30 mouse cellular contexts compared by ENCODE assay signal in genomic region chr16:33700584-33700983, GRCm38 (mm10). TPM values are rescaled to one million over a fixed set of nuclear protein-coding genes. Genes with fewer than 3 reads are reported as not detected.
DNase-seq lines count a peak whose midpoint lies in the region; ATAC-seq and TF ChIP-seq lines count a peak whose summit lies in the region.
"Had no signal": no experiment of that assay in that cellular context is flagged by ENCODE, and none has a peak within 500 bp of the region (broad histone marks: within the 10 kb centered on the region; RNA-seq: fewer than 3 reads in every experiment).

No protein-coding gene starts in this region.

- no peak for DNase-seq in embryonic facial prominence, embryonic 10.5 days (ENCODE audit: low spot score)
- DNase-seq in heart, adult 2 months, result no peak
- no peak for DNase-seq in heart, postnatal 10 days
- no peak for DNase-seq in cerebellum, adult 11-12 months
- DNase-seq: adrenal gland, postnatal 14 days; cerebellum, adult 18-20 months; cerebellum, postnatal 14 days; gastrocnemius, postnatal 14 days; heart, postnatal 36 days; kidney, adult 8-10 months; kidney, postnatal 4 days; left cerebral cortex, postnatal 4 days; liver, postnatal 0 days; lung, postnatal 4 days; right cerebral cortex, postnatal 14 days had no signal

- H3K27me3 ChIP-seq in embryonic facial prominence, embryonic 12.5 days, result no peaks in the 10 kb centered on the region
- no peaks in the 10 kb centered on the region for H3K27me3 ChIP-seq in embryonic facial prominence, embryonic 10.5 days (replicated peaks; ENCODE audit: low read depth, poor library complexity, severe bottlenecking)
- H3K27me3 ChIP-seq in heart, adult 2 months (ENCODE audit: control insufficient read depth, insufficient read depth, low read length), result no peaks in the 10 kb centered on the region
- H3K27me3 ChIP-seq in midbrain, embryonic 12.5 days, result no peaks in the 10 kb centered on the region
- no peaks in the 10 kb centered on the region for H3K27me3 ChIP-seq in midbrain, embryonic 15.5 days (replicated peaks)
- H3K27me3 ChIP-seq in neural tube, embryonic 15.5 days (replicated peaks), result no peaks in the 10 kb centered on the region
- H3K27me3 ChIP-seq: forebrain, embryonic 15.5 days; heart, embryonic 15.5 days; hindbrain, embryonic 13.5 days; liver, embryonic 12.5 days; neural tube, embryonic 12.5 days had no signal

- no peak overlapping the region for H3K9ac ChIP-seq in embryonic facial prominence, embryonic 12.5 days
- no peak overlapping the region for H3K9ac ChIP-seq in heart, adult 2 months (ENCODE audit: low read depth, low read length)
- no peak overlapping the region for H3K9ac ChIP-seq in midbrain, embryonic 12.5 days (replicated peaks)
- no peak overlapping the region for H3K9ac ChIP-seq in midbrain, embryonic 15.5 days
- H3K9ac ChIP-seq in neural tube, embryonic 15.5 days (replicated peaks), result no peak overlapping the region
- H3K9ac ChIP-seq: forebrain, embryonic 15.5 days; heart, embryonic 15.5 days; hindbrain, embryonic 13.5 days; liver, embryonic 12.5 days; liver, postnatal 0 days; neural tube, embryonic 12.5 days had no signal

- H3K79me2 ChIP-seq in heart, adult 2 months (replicated peaks; ENCODE audit: control insufficient read depth, insufficient read depth, low read length), result peaks cover 9% of the 10 kb centered on the region

- TF ChIP-seq CTCF in heart, adult 2 months (IDR thresholded peaks at IDR 0.05), result no peak

- no peaks in the 10 kb centered on the region for H3K36me3 ChIP-seq in embryonic facial prominence, embryonic 12.5 days
- 0 out of 2 replicates have a peak, but pooled peaks cover 3% of the 10 kb centered on the region for H3K36me3 ChIP-seq in embryonic facial prominence, embryonic 10.5 days (replicated peaks)
- H3K36me3 ChIP-seq in heart, adult 2 months (ENCODE audit: control insufficient read depth, insufficient read depth, low read length), result peaks cover 50% of the 10 kb centered on the region
- H3K36me3 ChIP-seq in midbrain, embryonic 12.5 days, result 0 out of 2 replicates have a peak, but pooled peaks cover 3% of the 10 kb centered on the region
- H3K36me3 ChIP-seq in midbrain, embryonic 15.5 days (replicated peaks), result no peaks in the 10 kb centered on the region
- no peaks in the 10 kb centered on the region for H3K36me3 ChIP-seq in neural tube, embryonic 15.5 days
- H3K36me3 ChIP-seq: forebrain, embryonic 15.5 days; heart, embryonic 15.5 days; hindbrain, embryonic 13.5 days; liver, embryonic 12.5 days; neural tube, embryonic 12.5 days had no signal

- H3K9me3 ChIP-seq in embryonic facial prominence, embryonic 12.5 days, result no peaks in the 10 kb centered on the region
- H3K9me3 ChIP-seq in embryonic facial prominence, embryonic 10.5 days, result no peaks in the 10 kb centered on the region
- H3K9me3 ChIP-seq in midbrain, embryonic 12.5 days, result no peaks in the 10 kb centered on the region
- H3K9me3 ChIP-seq in midbrain, embryonic 15.5 days, result no peaks in the 10 kb centered on the region
- no peaks in the 10 kb centered on the region for H3K9me3 ChIP-seq in neural tube, embryonic 15.5 days (replicated peaks)
- H3K9me3 ChIP-seq: forebrain, embryonic 15.5 days; G1E; heart, embryonic 10.5 days; heart, embryonic 15.5 days; hindbrain, embryonic 13.5 days; liver, embryonic 12.5 days; megakaryocyte, embryonic 14.5 days; neural tube, embryonic 12.5 days had no signal

- intact Hi-C loops in heart, adult 2 months (cut with DNase I), result no loop called here
- intact Hi-C loops in heart, postnatal 10 days (cut with DNase I), result no loop called here

- TF ChIP-seq EP300 in heart, adult 2 months (IDR thresholded peaks at IDR 0.05; ENCODE audit: insufficient read depth, low read depth, low read length), result no peak

- no peak for ATAC-seq in embryonic facial prominence, embryonic 12.5 days (ENCODE audit: insufficient number of reproducible peaks, insufficient read depth, low FRiP score, low TSS enrichment)
- no peak for ATAC-seq in midbrain, embryonic 12.5 days (ENCODE audit: low FRiP score, low read depth)
- ATAC-seq in midbrain, embryonic 15.5 days (replicated peaks), result no peak
- 0 out of 2 replicates have a peak, but pooled peaks have one; percentile 16 for ATAC-seq in neural tube, embryonic 15.5 days (ENCODE audit: low FRiP score)
- ATAC-seq: forebrain, embryonic 15.5 days; liver, embryonic 12.5 days; liver, postnatal 0 days; midbrain, embryonic 16.5 days had no signal

- peaks cover 40% of the 10 kb centered on the region for H3K4me1 ChIP-seq in embryonic facial prominence, embryonic 12.5 days
- peaks cover 68% of the 10 kb centered on the region for H3K4me1 ChIP-seq in embryonic facial prominence, embryonic 10.5 days
- H3K4me1 ChIP-seq in heart, adult 2 months (ENCODE audit: control insufficient read depth, insufficient read depth, low read length), result peaks cover 58% of the 10 kb centered on the region
- H3K4me1 ChIP-seq in midbrain, embryonic 12.5 days, result peaks cover 63% of the 10 kb centered on the region
- H3K4me1 ChIP-seq in midbrain, embryonic 15.5 days, result peaks cover 38% of the 10 kb centered on the region
- H3K4me1 ChIP-seq in neural tube, embryonic 15.5 days, result peaks cover 54% of the 10 kb centered on the region

- no peak for TF ChIP-seq POLR2A in heart, adult 2 months (IDR thresholded peaks at IDR 0.05; ENCODE audit: insufficient read depth, low read depth, low read length)

- H3K4me3 ChIP-seq in embryonic facial prominence, embryonic 12.5 days, result no peak overlapping the region
- no peak overlapping the region for H3K4me3 ChIP-seq in embryonic facial prominence, embryonic 10.5 days
- H3K4me3 ChIP-seq in heart, adult 2 months, result no peak overlapping the region
- no peak overlapping the region for H3K4me3 ChIP-seq in midbrain, embryonic 12.5 days
- no peak overlapping the region for H3K4me3 ChIP-seq in midbrain, embryonic 15.5 days
- H3K4me3 ChIP-seq in neural tube, embryonic 15.5 days (replicated peaks), result no peak overlapping the region
- H3K4me3 ChIP-seq: erythroblast, embryonic 14.5 days; forebrain, embryonic 15.5 days; heart, embryonic 10.5 days; heart, embryonic 15.5 days; hindbrain, embryonic 13.5 days; liver, embryonic 12.5 days; megakaryocyte, embryonic 14.5 days; neural tube, embryonic 12.5 days had no signal

- WGBS in embryonic facial prominence, embryonic 12.5 days, result 43% methylated on average over 5 of the region's 5 CpGs
- 55% methylated on average over 5 of the region's 5 CpGs for WGBS in embryonic facial prominence, embryonic 10.5 days
- WGBS in heart, adult 2 months, result 68% methylated on average over 5 of the region's 5 CpGs
- WGBS in midbrain, embryonic 12.5 days, result 62% methylated on average over 5 of the region's 5 CpGs
- 62% methylated on average over 5 of the region's 5 CpGs for WGBS in midbrain, embryonic 15.5 days
- WGBS in neural tube, embryonic 15.5 days, result 65% methylated on average over 5 of the region's 5 CpGs

- H3K27ac ChIP-seq in embryonic facial prominence, embryonic 12.5 days, result 0 out of 2 replicates have a peak overlapping the region, but pooled peaks have one; percentile 4
- H3K27ac ChIP-seq in embryonic facial prominence, embryonic 10.5 days (replicated peaks), result no peak overlapping the region; the same call in 1 of the 2 replicates
- H3K27ac ChIP-seq in heart, adult 2 months, result peak overlapping the region; percentile 7; the same call in 1 of the 2 replicates
- H3K27ac ChIP-seq in midbrain, embryonic 12.5 days (replicated peaks), result 0 out of 2 replicates have a peak overlapping the region, but pooled peaks have one; percentile 6
- H3K27ac ChIP-seq in midbrain, embryonic 15.5 days, result no peak overlapping the region
- no peak overlapping the region for H3K27ac ChIP-seq in neural tube, embryonic 15.5 days (replicated peaks)
- H3K27ac ChIP-seq: forebrain, embryonic 15.5 days; heart, embryonic 10.5 days; heart, embryonic 15.5 days; hindbrain, embryonic 13.5 days; kidney, postnatal 0 days; liver, embryonic 12.5 days; neural tube, embryonic 12.5 days had no signal

- no peak overlapping the region for H3K4me2 ChIP-seq in embryonic facial prominence, embryonic 12.5 days (replicated peaks)
- no peak overlapping the region for H3K4me2 ChIP-seq in midbrain, embryonic 12.5 days (replicated peaks)
- no peak overlapping the region for H3K4me2 ChIP-seq in midbrain, embryonic 15.5 days
- no peak overlapping the region for H3K4me2 ChIP-seq in neural tube, embryonic 15.5 days
- H3K4me2 ChIP-seq: forebrain, embryonic 15.5 days; heart, embryonic 15.5 days; hindbrain, embryonic 13.5 days; liver, embryonic 12.5 days; neural tube, embryonic 12.5 days had no signal

RNA-seq across cellular contexts. Expression of gene Heg1, which starts 16.4 kb away (rescaled TPM):
- polyA plus RNA-seq in embryonic facial prominence, embryonic 12.5 days (2016; fragmentation: Nextera tagmentation; extraction: Ambion mirVana), result 16.7 and 17.9 TPM in 2 replicates
- 11.8 and 15.0 TPM in 2 replicates for polyA plus RNA-seq in embryonic facial prominence, embryonic 10.5 days (2016; fragmentation: Nextera tagmentation; extraction: Ambion mirVana)
- 100 to 1,000 TPM; 126 to 148 TPM for total RNA-seq in heart, adult 2 months (2021)
- polyA plus RNA-seq in heart, adult 2 months (2012; rRNA removed), result 60.6 and 123 TPM in 2 replicates
- 100 to 1,000 TPM; 234 to 263 TPM for total RNA-seq in heart, postnatal 10 days (2021)
- polyA plus RNA-seq in midbrain, embryonic 12.5 days (2016; fragmentation: Nextera tagmentation; extraction: Ambion mirVana), result 34.1 and 39.9 TPM in 2 replicates
- 14.2 and 14.5 TPM in 2 replicates for polyA plus RNA-seq in midbrain, embryonic 15.5 days (2015; fragmentation: Nextera tagmentation; extraction: Ambion mirVana)
- polyA plus RNA-seq in neural tube, embryonic 15.5 days (2015; fragmentation: Nextera tagmentation; extraction: Ambion mirVana), result 7.8 and 10.9 TPM in 2 replicates

Comparison
In these comparisons a context has a peak if more than half of its experiments do, and no peak if none do; other contexts are left out.
1. H3K27ac ChIP-seq: peak in embryonic facial prominence, embryonic 12.5 days (single experiment), heart, adult 2 months (single experiment) and midbrain, embryonic 12.5 days (single experiment); none in embryonic facial prominence, embryonic 10.5 days (single experiment), midbrain, embryonic 15.5 days (single experiment) and neural tube, embryonic 15.5 days (single experiment).